Mouse (Mus musculus) embryo, embryonic 9.5 days (tissue): ENCODE results near the gene Gucd1.

Experiments
- DNase-seq: peaks from one replicate; pipeline ENCODE4 v3.0.0-alpha.2; 2017; ENCODE audit errors: extremely low spot score

Gucd1 gene

GRCm38 (mm10) chr10:75323986-75324385, 193.8 kb downstream of the Gucd1 start:
- DNase-seq, result no peak

GRCm38 (mm10) chr10:75322966-75323365, 194.8 kb downstream of the Gucd1 start:
- no peak for DNase-seq

GRCm38 (mm10) chr10:75320321-75320720, 197.5 kb downstream of the Gucd1 start:
- no peak for DNase-seq

- no peak for DNase-seq
Observed at GRCm38 (mm10) chr10:75318206-75318605, 199.6 kb downstream of the Gucd1 start.

GRCm38 (mm10) chr10:75316908-75317761, 200.6 kb downstream of the Gucd1 start:
- DNase-seq, result peak; percentile 77

GRCm38 (mm10) chr10:75316872-75316907, 201.1 kb downstream of the Gucd1 start, which contains the start of gene Adora2a:
Gene Adora2a (plus strand): TSS chr10:75316877.
- DNase-seq, result no peak

GRCm38 (mm10) chr10:75316472-75316871, 201.3 kb downstream of the Gucd1 start:
- DNase-seq, result peak; percentile 22

- DNase-seq, result no peak
Observed at GRCm38 (mm10) chr10:75315756-75316155, 202.0 kb downstream of the Gucd1 start.

- no peak for DNase-seq
Observed at GRCm38 (mm10) chr10:75314190-75314980, 203.4 kb downstream of the Gucd1 start.

GRCm38 (mm10) chr10:75312361-75312760, 205.4 kb downstream of the Gucd1 start:
- DNase-seq, result no peak

- no peak for DNase-seq
Observed at GRCm38 (mm10) chr10:75307130-75307529, 210.6 kb downstream of the Gucd1 start.

- DNase-seq, result no peak
Observed at GRCm38 (mm10) chr10:75304413-75304812, 213.4 kb downstream of the Gucd1 start.

GRCm38 (mm10) chr10:75304049-75304405, 213.7 kb downstream of the Gucd1 start:
- DNase-seq, result no peak

- DNase-seq, result no peak
Observed at GRCm38 (mm10) chr10:75303324-75304048, 214.3 kb downstream of the Gucd1 start.

- no peak for DNase-seq
Observed at GRCm38 (mm10) chr10:75302536-75302935, 215.2 kb downstream of the Gucd1 start.

- DNase-seq, result no peak
Observed at GRCm38 (mm10) chr10:75301937-75302336, 215.8 kb downstream of the Gucd1 start.

- DNase-seq, result no peak
Observed at GRCm38 (mm10) chr10:75301195-75301806, 216.5 kb downstream of the Gucd1 start.
